1 mouse cellular context compared by ENCODE assay signal in the genomic region with DNA sequence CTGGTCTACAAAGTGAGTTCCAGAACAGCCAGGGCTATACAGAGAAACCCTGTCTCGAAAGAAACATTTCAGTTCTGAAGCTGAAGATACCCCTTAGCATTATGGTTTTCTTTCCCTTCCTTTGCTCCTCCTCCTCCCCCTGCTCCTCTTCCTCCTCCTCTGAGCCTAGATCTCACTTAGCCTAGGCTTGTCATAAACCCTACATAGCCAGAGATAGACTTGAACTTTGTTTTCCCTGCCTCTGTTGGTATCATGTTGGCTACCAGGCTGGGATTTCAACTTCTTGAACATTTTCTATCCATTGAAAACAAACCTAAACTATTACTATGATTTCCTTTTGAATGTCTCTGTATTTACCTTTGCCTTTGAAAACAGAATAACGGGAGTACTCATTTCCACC.
TF ChIP-seq lines count a peak whose summit lies in the region.

No protein-coding gene starts in this region.

TF ChIP-seq in MEL, 35 proteins besides CTCF, POLR2A, EP300 and RAD21 (continued from another document):
- TF ChIP-seq USF2 (IDR thresholded peaks at IDR 0.05; ENCODE audit: borderline replicate concordance in 1 of 2, insufficient read depth in 1 of 2, low read depth in 1 of 2, low read length in 2 of 2) (no peak), USF1 (IDR thresholded peaks at IDR 0.05; ENCODE audit: low read depth, low read length) (no peak), MEF2A (IDR thresholded peaks at IDR 0.05; ENCODE audit: extremely low read depth, insufficient replicate concordance, low read depth, low read length, poor library complexity, severe bottlenecking) (no peak)
